ENCODE assay signal across 10 mouse cellular contexts in the genomic region with DNA sequence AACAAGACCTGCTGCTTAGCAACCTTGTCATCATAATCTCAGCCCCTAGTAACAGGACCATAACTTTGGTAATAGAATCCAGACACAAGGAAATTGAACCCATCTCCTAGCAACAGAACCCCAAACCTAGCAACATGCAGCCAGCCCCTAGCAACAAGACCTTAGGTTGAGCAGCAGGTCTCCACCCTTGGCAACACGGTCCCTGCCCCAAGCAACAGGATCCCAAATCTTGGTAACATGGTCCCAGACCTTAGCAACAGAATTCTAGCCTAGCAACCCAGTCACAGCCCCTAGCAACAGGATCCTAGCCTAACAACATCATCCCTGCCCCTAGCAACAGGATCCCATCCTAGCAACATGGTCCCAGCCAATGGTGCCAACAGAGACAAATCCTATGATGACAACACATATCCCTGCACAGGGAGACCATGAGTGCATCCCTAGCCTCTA. TPM values are rescaled to one million over a fixed set of nuclear protein-coding genes. Genes with fewer than 3 reads are reported as not detected.
A peak's percentile ranks its signal among the peaks of the same experiment; 100 is the strongest.
DNase-seq lines count a peak whose midpoint lies in the region; ATAC-seq and TF ChIP-seq lines count a peak whose summit lies in the region.
"Had no signal": no experiment of that assay in that cellular context is flagged by ENCODE, and none has a peak within 500 bp of the region (broad histone marks: within the 10 kb centered on the region; RNA-seq: fewer than 3 reads in every experiment).

No protein-coding gene starts in this region.

- TF ChIP-seq CTCF in thymus, adult 2 months (IDR thresholded peaks at IDR 0.05; ENCODE audit: borderline replicate concordance, control insufficient read depth, extremely low read depth, insufficient read depth, low read length, poor library complexity): no peak

- peak; percentile 74 for DNase-seq in brain, embryonic 18.5 days (ENCODE audit: low read depth, low spot score)
- peak; percentile 70 to 78 for DNase-seq in layer of hippocampus, adult 18-20 months (ENCODE audit: low spot score in 2 of 2)
- no peak for DNase-seq in lung, adult 18-20 months
- DNase-seq in thymus, adult 2 months: no peak
- DNase-seq in cerebellum, adult 9-11 months: no peak

- H3K4me1 ChIP-seq in forebrain, embryonic 12.5 days: peaks cover 16% of the 10 kb centered on the region
- H3K4me1 ChIP-seq in midbrain, embryonic 15.5 days: peaks cover 23% of the 10 kb centered on the region
- no peaks in the 10 kb centered on the region for H3K4me1 ChIP-seq in thymus, adult 2 months (replicated peaks; ENCODE audit: control insufficient read depth, insufficient read depth, low read length)
- no peaks in the 10 kb centered on the region for H3K4me1 ChIP-seq in kidney, embryonic 16.5 days (ENCODE audit: insufficient read depth, low read length)

- no peaks in the 10 kb centered on the region for H3K36me3 ChIP-seq in forebrain, embryonic 12.5 days (replicated peaks)
- H3K36me3 ChIP-seq in midbrain, embryonic 15.5 days (replicated peaks): no peaks in the 10 kb centered on the region
- H3K36me3 ChIP-seq in thymus, adult 2 months (ENCODE audit: control insufficient read depth, insufficient read depth, low read length): no peaks in the 10 kb centered on the region
- no peaks in the 10 kb centered on the region for H3K36me3 ChIP-seq in kidney, embryonic 16.5 days (ENCODE audit: insufficient read depth, low read length)

- no peak overlapping the region for H3K4me3 ChIP-seq in forebrain, embryonic 12.5 days (replicated peaks)
- no peak overlapping the region for H3K4me3 ChIP-seq in midbrain, embryonic 15.5 days
- H3K4me3 ChIP-seq in thymus, adult 2 months (ENCODE audit: control insufficient read depth, insufficient read depth, low read length): no peak overlapping the region
- no peak overlapping the region for H3K4me3 ChIP-seq in kidney, embryonic 16.5 days (ENCODE audit: low read length)

- TF ChIP-seq POLR2A in thymus, adult 2 months (IDR thresholded peaks at IDR 0.05; ENCODE audit: control insufficient read depth, extremely low read depth, insufficient read depth, low read length, poor library complexity): no peak

- ATAC-seq in forebrain, embryonic 12.5 days (ENCODE audit: low FRiP score): peak; percentile 76
- peak; percentile 93 for ATAC-seq in midbrain, embryonic 15.5 days (replicated peaks)
- ATAC-seq in kidney, embryonic 16.5 days (ENCODE audit: low FRiP score, low TSS enrichment): no peak

- peaks cover 4% of the 10 kb centered on the region for H3K27me3 ChIP-seq in forebrain, embryonic 12.5 days
- H3K27me3 ChIP-seq in midbrain, embryonic 15.5 days (replicated peaks): no peaks in the 10 kb centered on the region
- no peaks in the 10 kb centered on the region for H3K27me3 ChIP-seq in thymus, adult 2 months (ENCODE audit: control insufficient read depth, insufficient read depth, low read length)
- 0 out of 2 replicates have a peak, but pooled peaks cover 4% of the 10 kb centered on the region for H3K27me3 ChIP-seq in kidney, embryonic 16.5 days (ENCODE audit: insufficient read depth, low read length)

- H3K9me3 ChIP-seq in forebrain, embryonic 12.5 days: no peaks in the 10 kb centered on the region
- no peaks in the 10 kb centered on the region for H3K9me3 ChIP-seq in midbrain, embryonic 15.5 days
- no peaks in the 10 kb centered on the region for H3K9me3 ChIP-seq in kidney, embryonic 16.5 days (ENCODE audit: low read length)

- H3K27ac ChIP-seq in forebrain, embryonic 12.5 days: 0 out of 2 replicates have a peak overlapping the region, but pooled peaks have one; percentile 32
- H3K27ac ChIP-seq in midbrain, embryonic 15.5 days: peak overlapping the region; percentile 79
- no peak overlapping the region for H3K27ac ChIP-seq in thymus, adult 2 months (ENCODE audit: control insufficient read depth, insufficient read depth, low read length)
- no peak overlapping the region for H3K27ac ChIP-seq in kidney, embryonic 16.5 days (ENCODE audit: low read length)

- no peak overlapping the region for H3K9ac ChIP-seq in forebrain, embryonic 12.5 days
- H3K9ac ChIP-seq in midbrain, embryonic 15.5 days: no peak overlapping the region
- H3K9ac ChIP-seq in kidney, embryonic 16.5 days (replicated peaks; ENCODE audit: low read length): no peak overlapping the region

- H3K4me2 ChIP-seq in forebrain, embryonic 12.5 days: no peak overlapping the region
- peak overlapping the region; percentile 16; the same call in 1 of the 2 replicates for H3K4me2 ChIP-seq in midbrain, embryonic 15.5 days
- H3K4me2 ChIP-seq in kidney, embryonic 16.5 days (replicated peaks; ENCODE audit: low read depth, low read length): no peak overlapping the region

- WGBS in forebrain, embryonic 12.5 days: 28% methylated on average over 1 of the region's 1 CpGs
- 8% methylated on average over 1 of the region's 1 CpGs for WGBS in midbrain, embryonic 15.5 days
- 80% methylated on average over 1 of the region's 1 CpGs for WGBS in thymus, adult 2 months
- WGBS in kidney, embryonic 16.5 days: 42% methylated on average over 1 of the region's 1 CpGs

RNA-seq across cellular contexts. Expression of gene Madcam1, which starts 9.4 kb away (rescaled TPM):
- polyA plus RNA-seq in forebrain, embryonic 12.5 days (2016; fragmentation: Nextera tagmentation; extraction: Ambion mirVana): 0.99 and 1.0 TPM in 2 replicates
- total RNA-seq in layer of hippocampus, adult 18-20 months (2021): not detected
- polyA plus RNA-seq in midbrain, embryonic 15.5 days (2015; fragmentation: Nextera tagmentation; extraction: Ambion mirVana): 0.79 and 1.1 TPM in 2 replicates
- 2.9 and 4.0 TPM in 2 replicates for polyA plus RNA-seq in thymus, adult 2 months (2012; rRNA removed)
- 2.3 and 2.5 TPM in 2 replicates for polyA plus RNA-seq in kidney, embryonic 16.5 days (2015; fragmentation: Nextera tagmentation; extraction: Ambion mirVana)

RNA-seq across cellular contexts. Expression of gene Odf3l2, which starts 9.4 kb away (rescaled TPM):
- not detected in 2 replicates for polyA plus RNA-seq in forebrain, embryonic 12.5 days (2016; fragmentation: Nextera tagmentation; extraction: Ambion mirVana)
- under 1 TPM in 1 of 2 experiments, not detected in 1; 0.59 TPM for total RNA-seq in layer of hippocampus, adult 18-20 months (2021)
- polyA plus RNA-seq in midbrain, embryonic 15.5 days (2015; fragmentation: Nextera tagmentation; extraction: Ambion mirVana): 0.41 and 0.44 TPM in 2 replicates
- 0.18 and 0.23 TPM in 2 replicates for polyA plus RNA-seq in thymus, adult 2 months (2012; rRNA removed)
- not detected in 2 replicates for polyA plus RNA-seq in kidney, embryonic 16.5 days (2015; fragmentation: Nextera tagmentation; extraction: Ambion mirVana)
- polyA plus RNA-seq: intestine, embryonic 14.5 days; lung, embryonic 16.5 days had no signal

RNA-seq across cellular contexts. Expression of gene Tpgs1, which starts 14.2 kb away (rescaled TPM):
- 61.0 and 62.5 TPM in 2 replicates for polyA plus RNA-seq in forebrain, embryonic 12.5 days (2016; fragmentation: Nextera tagmentation; extraction: Ambion mirVana)
- 10 to 100 TPM; 64.4 to 68.5 TPM for total RNA-seq in layer of hippocampus, adult 18-20 months (2021)
- polyA plus RNA-seq in midbrain, embryonic 15.5 days (2015; fragmentation: Nextera tagmentation; extraction: Ambion mirVana): 99.8 and 105 TPM in 2 replicates
- polyA plus RNA-seq in thymus, adult 2 months (2012; rRNA removed): 92.1 and 92.3 TPM in 2 replicates
- 84.2 and 87.0 TPM in 2 replicates for polyA plus RNA-seq in kidney, embryonic 16.5 days (2015; fragmentation: Nextera tagmentation; extraction: Ambion mirVana)

RNA-seq across cellular contexts. Expression of gene Shc2, which starts 17.3 kb away (rescaled TPM):
- polyA plus RNA-seq in forebrain, embryonic 12.5 days (2016; fragmentation: Nextera tagmentation; extraction: Ambion mirVana): 11.9 and 12.7 TPM in 2 replicates
- 10 to 100 TPM; 41.5 to 43.4 TPM for total RNA-seq in layer of hippocampus, adult 18-20 months (2021)
- 27.9 and 30.1 TPM in 2 replicates for polyA plus RNA-seq in midbrain, embryonic 15.5 days (2015; fragmentation: Nextera tagmentation; extraction: Ambion mirVana)
- polyA plus RNA-seq in thymus, adult 2 months (2012; rRNA removed): 1.2 TPM in 2 replicates
- polyA plus RNA-seq in kidney, embryonic 16.5 days (2015; fragmentation: Nextera tagmentation; extraction: Ambion mirVana): 5.3 and 9.0 TPM in 2 replicates

RNA-seq across cellular contexts. Expression of gene Cdc34, which starts 27.0 kb away (rescaled TPM):
- polyA plus RNA-seq in forebrain, embryonic 12.5 days (2016; fragmentation: Nextera tagmentation; extraction: Ambion mirVana): 129 and 141 TPM in 2 replicates
- 10 to 100 TPM; 65.4 to 74.2 TPM for total RNA-seq in layer of hippocampus, adult 18-20 months (2021)
- 88.8 and 91.6 TPM in 2 replicates for polyA plus RNA-seq in midbrain, embryonic 15.5 days (2015; fragmentation: Nextera tagmentation; extraction: Ambion mirVana)
- 309 and 321 TPM in 2 replicates for polyA plus RNA-seq in thymus, adult 2 months (2012; rRNA removed)
- polyA plus RNA-seq in kidney, embryonic 16.5 days (2015; fragmentation: Nextera tagmentation; extraction: Ambion mirVana): 81.2 and 92.3 TPM in 2 replicates

Comparison
In these comparisons a context has a peak if more than half of its experiments do, and no peak if none do; other contexts are left out.
1. DNase-seq: peak in brain, embryonic 18.5 days (single experiment) and layer of hippocampus, adult 18-20 months (2 of 2); none in lung, adult 18-20 months (0 of 2), thymus, adult 2 months (single experiment) and cerebellum, adult 9-11 months (single experiment).
2. H3K27ac ChIP-seq: peak in forebrain, embryonic 12.5 days (single experiment) and midbrain, embryonic 15.5 days (single experiment); none in thymus, adult 2 months (single experiment) and kidney, embryonic 16.5 days (single experiment).